Mouse (Mus musculus) adrenal gland, postnatal 14 days (tissue): ENCODE results near the gene Rhpn2. TPM values are rescaled to one million over a fixed set of nuclear protein-coding genes. Genes with fewer than 3 reads are reported as not detected.

Experiments used
- DNase-seq: peaks from one replicate; pipeline ENCODE4 v3.0.0; 2021; ENCODE audit warnings: mixed read lengths
- total RNA-seq: library from RNA; stranded (reverse); gene quantifications from 2 replicates; pipeline ENCODE4 v1.2.3, GENCODE M21; 2021

Rhpn2 gene
- total RNA-seq, 1 experiment from 2014 or later, result 4.7 TPM

DNA sequence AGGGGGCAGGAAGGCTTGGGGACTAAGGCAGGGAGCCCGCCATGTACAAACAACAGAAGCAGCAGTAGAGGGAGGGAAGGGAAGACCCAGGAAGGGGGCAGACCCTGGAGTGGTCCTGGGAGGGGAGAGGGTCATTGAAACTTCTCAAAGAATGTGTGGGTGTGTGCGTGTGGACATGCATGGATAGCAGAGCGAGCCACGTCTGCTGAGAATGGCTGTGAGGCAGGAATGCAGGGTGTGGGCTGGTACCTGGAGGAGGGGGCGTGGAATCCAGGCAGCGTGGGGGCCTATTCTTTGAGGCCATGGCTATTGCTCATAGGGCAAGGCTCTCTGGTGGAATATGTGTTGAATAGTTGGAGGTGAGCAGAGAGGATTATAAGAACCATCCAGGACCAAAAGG is 54.7 kb downstream of the Rhpn2 start:
- no peak for DNase-seq

GRCm38 (mm10) chr7:35392935-35393334 is 59.0 kb downstream of the Rhpn2 start:
- DNase-seq, result no peak

- peak; percentile 43 for DNase-seq
These were observed 61.9 kb downstream of the Rhpn2 start for GRCm38 (mm10) chr7:35395734-35396456.

GRCm38 (mm10) chr7:35396542-35397168 is 62.7 kb downstream of the Rhpn2 start, which contains the start of the genes Faap24 and Cep89:
Faap24 (minus strand) TSS chr7:35396836.
Cep89 (plus strand) TSS chr7:35397035.
- DNase-seq, result peak; percentile 93

DNA sequence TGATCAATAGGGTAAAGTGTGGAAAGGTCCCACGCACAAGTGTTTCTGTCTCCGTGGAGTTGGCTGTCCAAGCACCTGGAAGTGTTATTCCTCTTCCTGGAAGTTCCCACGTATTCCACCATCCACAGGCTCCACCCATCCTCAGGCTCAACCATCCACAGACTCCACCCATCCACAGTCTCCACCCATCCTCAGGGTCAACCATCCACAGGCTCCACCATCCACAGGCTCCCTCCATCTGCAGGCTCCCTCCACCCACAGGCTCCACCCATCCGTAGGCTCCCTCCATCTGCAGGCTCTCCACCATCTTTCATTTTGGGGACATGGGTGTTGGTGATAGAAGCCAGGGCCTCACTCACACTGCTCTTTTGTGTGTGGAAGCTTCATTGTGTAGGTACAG is 67.2 kb downstream of the Rhpn2 start:
- no peak for DNase-seq

GRCm38 (mm10) chr7:35415226-35415625 is 81.3 kb downstream of the Rhpn2 start:
- DNase-seq, result peak; percentile 11

- peak; percentile 21 for DNase-seq
These were observed 82.1 kb downstream of the Rhpn2 start for GRCm38 (mm10) chr7:35415801-35416653.

DNA sequence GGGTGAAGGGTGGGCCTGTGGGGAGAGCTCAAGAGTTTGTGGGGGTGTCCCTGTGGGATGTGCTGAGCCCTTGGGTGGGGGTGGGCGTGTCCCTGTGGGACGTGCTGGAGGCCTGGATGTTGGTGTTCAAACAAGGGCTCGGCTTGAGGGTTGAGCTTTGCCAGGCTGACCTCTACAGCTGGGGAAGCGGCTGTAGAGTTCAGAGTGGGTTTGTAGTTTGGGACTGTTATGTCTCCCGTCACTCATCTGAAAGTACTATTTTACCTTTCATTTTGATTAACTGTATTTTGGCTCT is 82.6 kb downstream of the Rhpn2 start:
- no peak for DNase-seq

DNA sequence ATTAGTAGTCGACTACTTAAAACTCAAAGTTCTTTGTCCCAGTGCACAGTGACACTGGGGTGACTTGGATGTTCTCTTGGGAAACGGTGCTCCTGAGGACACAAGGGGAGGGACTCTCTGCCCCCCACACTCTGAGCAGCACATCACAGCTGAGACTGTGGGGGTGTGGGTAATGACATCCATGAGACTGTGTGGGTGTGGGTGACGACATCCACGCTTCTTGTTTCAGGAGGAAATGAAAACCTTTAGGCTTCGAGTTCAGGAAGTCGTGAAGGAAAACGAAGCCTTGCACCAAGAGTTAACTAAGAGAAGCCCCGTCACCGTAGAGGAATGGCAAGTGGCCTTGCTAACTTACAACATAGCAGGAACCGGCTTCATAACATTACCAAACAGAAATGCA is 89.1 kb downstream of the Rhpn2 start:
- DNase-seq, result no peak

- DNase-seq, result no peak
These were observed 94.2 kb downstream of the Rhpn2 start for GRCm38 (mm10) chr7:35428146-35428545.

- no peak for DNase-seq
These were observed 101.3 kb downstream of the Rhpn2 start for GRCm38 (mm10) chr7:35435266-35435665.

Other genes starting within 250 kb of the Rhpn2 start
- gene Cebpa, start 214.9 kb upstream of the Rhpn2 start, total RNA-seq, result 178 and 183 TPM in 2 replicates
- gene Slc7a10, start 147.8 kb upstream of the Rhpn2 start, total RNA-seq, result 1.5 and 3.6 TPM in 2 replicates
- gene Lrp3, start 118.7 kb upstream of the Rhpn2 start, total RNA-seq, result 15.1 and 18.3 TPM in 2 replicates
- gene Gpatch1, start 15.7 kb upstream of the Rhpn2 start, total RNA-seq, result 14.0 and 17.1 TPM in 2 replicates
- gene Faap24, start 62.7 kb downstream of the Rhpn2 start, total RNA-seq, result 5.6 and 8.4 TPM in 2 replicates
- 16.9 and 18.4 TPM in 2 replicates for gene Cep89, start 62.9 kb downstream of the Rhpn2 start, total RNA-seq
- gene Slc7a9, start 114.6 kb downstream of the Rhpn2 start, total RNA-seq, result not detected in 2 replicates
- gene Tdrd12, start 203.6 kb downstream of the Rhpn2 start, total RNA-seq, result not detected in 2 replicates
- gene Nudt19, start 222.1 kb downstream of the Rhpn2 start, total RNA-seq, result 56.6 and 59.6 TPM in 2 replicates